Mouse (Mus musculus): ENCODE data around the gene Tnnt2. TPM values are rescaled to one million over a fixed set of nuclear protein-coding genes. Genes with fewer than 3 reads are reported as not detected.

The Tnnt2 gene
- total RNA-seq (2021) = 1 to 10 TPM; 1.4 to 1.6 TPM
- long read RNA-seq, experiment 1, partial matches to known transcripts = 1 of 1 reads
- long read RNA-seq, experiment 1, other reads (novel, unspliced or antisense) = 0 of 1 reads
- long read RNA-seq, experiment 2, partial matches to known transcripts = 1 of 1 reads
- long read RNA-seq, experiment 2, other reads (novel, unspliced or antisense) = 0 of 1 reads

DNA sequence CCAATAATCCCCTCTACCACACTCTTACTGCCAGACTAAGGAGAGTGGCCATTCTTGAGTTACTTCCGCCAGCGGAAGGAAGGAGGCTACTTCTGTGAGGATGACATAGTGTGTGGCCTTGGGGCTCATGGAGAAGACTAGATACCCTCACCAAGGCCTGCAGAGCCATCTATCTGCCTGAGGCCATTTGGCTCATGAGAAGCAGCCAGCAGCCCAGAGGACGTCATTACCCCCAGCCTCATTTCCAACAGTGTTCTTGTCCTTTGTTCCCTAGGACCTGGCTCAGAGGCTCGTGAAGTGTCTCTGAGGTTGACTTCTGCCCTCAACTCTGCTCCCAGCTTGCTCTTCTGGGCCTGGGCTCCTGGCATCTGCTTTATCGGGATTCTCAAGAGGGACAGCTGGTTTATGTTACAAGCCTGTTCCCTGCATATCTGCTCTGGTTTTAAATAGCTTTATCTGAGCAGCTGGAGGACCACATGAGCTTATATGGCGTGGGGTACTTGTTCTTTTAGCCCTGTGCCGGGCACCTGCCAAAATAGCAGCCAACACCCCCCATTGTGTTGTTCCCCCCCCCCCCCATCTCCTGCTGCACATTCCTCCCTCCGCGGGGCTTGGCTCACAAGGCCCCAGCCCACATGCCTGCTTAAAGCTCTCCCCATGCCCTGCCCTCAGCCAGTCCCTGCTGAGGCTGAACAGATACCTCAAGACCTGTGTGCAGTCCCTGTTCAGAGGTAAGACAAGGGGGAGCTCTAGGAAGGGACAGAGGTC, at the start of gene Tnnt2:
Gene Tnnt2 (plus strand): TSS at position 639 of the 768 bp plus-strand sequence.
- no peak for DNase-seq (ENCODE audit: low spot score in 2 of 2)
- TF ChIP-seq CTCF (conservative IDR thresholded peaks at IDR 0.05) = no peak
- Histone ChIP-seq H3K27ac (no peak within 1 kb of the TSS), H3K4me3 (no peak within 1 kb of the TSS)

DNA sequence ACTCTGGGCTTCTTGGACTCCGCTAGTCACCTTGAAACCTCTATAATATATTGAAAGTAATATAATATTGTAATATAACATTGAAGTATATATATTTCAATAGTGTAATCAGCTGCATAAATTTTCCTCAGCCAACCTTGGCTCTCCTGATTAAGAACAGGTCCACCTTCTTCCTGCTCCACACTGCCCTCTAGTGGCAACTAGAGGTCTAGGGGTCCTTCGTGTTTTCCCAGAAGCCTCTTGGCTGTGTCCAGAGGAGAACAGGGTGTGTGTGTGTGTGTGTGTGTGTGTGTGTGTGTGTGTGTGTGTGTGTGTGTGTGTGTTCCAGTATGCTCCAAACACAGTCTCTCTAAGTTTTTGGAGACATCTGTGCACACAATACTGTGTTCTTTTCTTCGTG, 48.4 kb upstream of the Tnnt2 start:
- Histone ChIP-seq H3K4me3 (no peak overlapping the region), H3K27ac (no peak overlapping the region)
- DNase-seq (ENCODE audit: low spot score in 2 of 2) = peak in 1 of 2 experiments; percentile 76
- TF ChIP-seq CTCF (conservative IDR thresholded peaks at IDR 0.05) = peak; percentile 76

DNA sequence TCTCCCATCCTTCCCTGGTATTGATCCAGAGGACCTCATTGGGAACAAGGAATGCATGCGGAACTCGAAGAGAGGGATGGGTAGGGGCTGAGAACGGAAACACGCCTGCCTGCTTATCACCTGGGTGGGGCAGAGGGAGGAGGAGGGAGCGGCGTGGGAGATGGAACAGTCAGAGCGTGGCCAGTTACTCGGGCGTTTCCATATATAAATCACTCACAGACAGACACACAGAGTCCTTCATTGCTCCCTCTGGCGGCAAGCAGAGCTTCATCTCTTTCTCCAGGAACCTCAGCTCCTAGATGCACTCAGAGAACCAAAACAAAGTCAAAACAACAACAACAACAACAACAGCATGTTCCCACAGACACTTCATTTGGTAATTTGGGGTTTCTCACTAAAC, 47.4 kb upstream of the Tnnt2 start:
- TF ChIP-seq CTCF (conservative IDR thresholded peaks at IDR 0.05) = peak; percentile 67
- no peak for DNase-seq (ENCODE audit: low spot score in 2 of 2)
- Histone ChIP-seq H3K27ac (no peak overlapping the region), H3K4me3 (no peak overlapping the region)

- Histone ChIP-seq H3K4me3 (no peak overlapping the region), H3K27ac (no peak overlapping the region)
- peak in 1 of 2 experiments; percentile 79 for DNase-seq (ENCODE audit: low spot score in 2 of 2)
- peak; percentile 95 for TF ChIP-seq CTCF (conservative IDR thresholded peaks at IDR 0.05)
Observed at GRCm38 (mm10) chr1:135789815-135790214, 46.3 kb upstream of the Tnnt2 start.

DNA sequence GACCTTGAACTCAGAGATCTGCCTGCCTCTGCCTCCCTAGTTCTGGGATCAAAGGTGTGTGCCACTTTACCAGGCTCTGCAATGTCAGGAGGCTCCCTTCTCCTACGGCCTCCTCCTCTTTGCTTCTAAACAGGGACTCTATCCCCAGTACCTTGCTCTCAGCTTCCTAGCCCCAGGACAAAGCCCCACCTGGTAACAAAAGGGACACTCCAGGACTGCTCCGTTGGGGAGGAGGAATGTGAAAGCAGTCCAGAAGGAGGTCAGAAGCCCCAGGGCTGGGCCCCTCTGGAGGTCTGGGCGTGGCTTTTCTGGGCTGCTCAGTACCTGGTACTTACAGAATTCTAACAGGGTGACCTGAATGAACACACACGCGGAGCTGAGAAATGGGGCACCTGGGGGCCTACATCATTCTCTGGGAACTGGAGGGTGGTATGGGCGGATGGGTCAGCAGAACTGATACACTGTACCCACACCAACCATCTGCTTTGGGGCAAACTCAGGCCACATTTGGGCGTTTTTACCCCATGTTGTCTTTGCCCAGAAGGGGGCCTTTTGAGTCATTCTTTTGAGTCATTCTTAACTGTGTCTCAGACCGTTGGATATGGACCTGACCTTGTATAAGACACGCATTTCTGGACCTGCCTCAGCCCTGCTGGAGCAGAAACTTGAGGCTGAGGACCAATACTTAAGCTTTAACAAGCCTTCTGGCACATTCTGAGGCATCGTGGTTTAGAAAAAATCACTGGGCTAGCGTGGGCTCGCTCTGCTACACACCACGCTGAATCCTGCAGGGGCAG, 43.8 kb upstream of the Tnnt2 start:
- H3K27ac ChIP-seq = no peak overlapping the region
- H3K4me3 ChIP-seq = no peak overlapping the region
- TF ChIP-seq CTCF (conservative IDR thresholded peaks at IDR 0.05) = no peak
- no peak for DNase-seq (ENCODE audit: low spot score in 2 of 2)

GRCm38 (mm10) chr1:135793370-135794215, 42.6 kb upstream of the Tnnt2 start:
- H3K27ac ChIP-seq = no peak overlapping the region
- no peak for TF ChIP-seq CTCF (conservative IDR thresholded peaks at IDR 0.05)
- no peak overlapping the region; the same call in 1 of the 2 replicates for H3K4me3 ChIP-seq
- DNase-seq (ENCODE audit: low spot score in 2 of 2) = peak in 1 of 2 experiments; percentile 25

GRCm38 (mm10) chr1:135794216-135795134, 41.7 kb upstream of the Tnnt2 start:
- no peak for TF ChIP-seq CTCF (conservative IDR thresholded peaks at IDR 0.05)
- H3K27ac ChIP-seq = no peak overlapping the region
- DNase-seq (ENCODE audit: low spot score in 2 of 2) = no peak
- no peak overlapping the region; the same call in 1 of the 2 replicates for H3K4me3 ChIP-seq

DNA sequence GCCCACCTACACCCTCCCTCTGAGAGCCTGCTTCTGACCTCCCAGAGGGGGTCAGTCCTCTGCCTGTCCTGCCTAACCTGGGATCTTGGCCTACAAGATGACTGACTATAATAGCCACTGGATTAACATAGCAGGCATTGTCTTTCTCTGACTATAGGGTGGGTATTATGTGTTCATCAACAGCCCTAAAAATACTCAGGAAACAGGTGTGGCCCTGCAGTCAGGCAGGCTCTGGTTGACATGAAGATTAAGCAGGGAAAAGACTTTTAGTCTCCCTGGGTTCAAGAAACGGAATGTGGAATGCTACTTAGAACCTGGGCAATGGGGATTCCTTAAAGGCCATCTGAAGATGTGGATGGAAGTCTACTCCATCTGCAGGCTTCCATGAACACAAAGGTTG, 37.7 kb upstream of the Tnnt2 start:
- H3K27ac ChIP-seq = no peak overlapping the region
- no peak for TF ChIP-seq CTCF (conservative IDR thresholded peaks at IDR 0.05)
- DNase-seq (ENCODE audit: low spot score in 2 of 2) = no peak
- no peak overlapping the region for H3K4me3 ChIP-seq

- Histone ChIP-seq H3K4me3 (no peak overlapping the region), H3K27ac (no peak overlapping the region)
- no peak for TF ChIP-seq CTCF (conservative IDR thresholded peaks at IDR 0.05)
- DNase-seq (ENCODE audit: low spot score in 2 of 2) = no peak
Observed at GRCm38 (mm10) chr1:135799109-135799627, 37.0 kb upstream of the Tnnt2 start.

DNA sequence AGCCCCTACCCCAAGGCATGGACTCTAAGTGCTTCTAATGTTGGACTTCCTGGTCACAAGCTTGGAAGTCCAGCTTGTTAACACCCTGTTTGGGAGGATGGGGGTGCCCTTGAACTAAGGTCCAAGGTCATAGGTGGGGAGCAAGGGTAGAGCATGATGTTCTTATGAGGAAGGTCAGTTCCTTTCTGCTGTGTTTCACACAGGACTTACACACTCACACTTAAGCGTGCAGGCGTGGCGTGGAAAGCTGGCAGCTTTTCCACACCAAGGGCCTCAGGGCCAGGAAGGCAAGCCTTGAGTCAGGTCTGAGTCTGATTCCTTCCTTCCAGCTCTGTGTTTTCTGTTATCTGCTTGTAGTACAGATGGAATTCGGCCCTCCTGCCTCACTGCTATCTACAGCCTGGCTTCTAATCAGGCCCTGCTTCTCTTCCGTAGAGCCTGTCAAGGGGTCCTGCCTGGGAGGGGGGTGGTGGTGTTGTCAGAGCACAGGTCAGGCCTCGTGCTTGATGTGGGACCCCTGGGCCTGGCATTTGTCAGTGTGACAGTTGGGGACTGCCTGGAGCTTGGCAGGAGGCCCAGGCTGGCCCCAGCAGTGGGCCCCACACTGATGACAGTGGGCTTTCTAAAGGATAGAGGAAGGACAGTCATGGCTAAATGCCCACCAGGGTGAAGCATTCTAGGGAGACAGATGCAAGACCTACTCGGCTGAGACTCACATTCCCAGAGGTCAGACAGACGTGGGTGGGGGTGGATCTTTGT, 35.8 kb upstream of the Tnnt2 start:
- H3K27ac ChIP-seq = no peak overlapping the region
- H3K4me3 ChIP-seq = no peak overlapping the region
- no peak for TF ChIP-seq CTCF (conservative IDR thresholded peaks at IDR 0.05)
- DNase-seq (ENCODE audit: low spot score in 2 of 2) = no peak

- no peak for TF ChIP-seq CTCF (conservative IDR thresholded peaks at IDR 0.05)
- no peak overlapping the region for H3K27ac ChIP-seq
- DNase-seq (ENCODE audit: low spot score in 2 of 2) = no peak
- H3K4me3 ChIP-seq = no peak overlapping the region
Observed at GRCm38 (mm10) chr1:135807546-135807945, 28.6 kb upstream of the Tnnt2 start.

All from layer of hippocampus, adult 2 months (tissue).